Mouse (Mus musculus) thymus, postnatal 0 days (tissue): ENCODE measurements around the gene Palld. TPM values are rescaled to one million over a fixed set of nuclear protein-coding genes. Genes with fewer than 3 reads are reported as not detected.

ENCODE experiments used
- DNase-seq: peaks from one replicate; pipeline ENCODE4 v3.0.0-alpha.2; 2015; ENCODE audit warnings: low spot score
- polyA plus RNA-seq: library from polyadenylated mRNA; unstranded; fragments of >200 nt; fragmentation: Nextera tagmentation; extraction: Ambion mirVana; gene quantifications from 2 replicates; pipeline ENCODE4 v1.2.1, GENCODE M21; 2015

Gene Palld
- polyA plus RNA-seq, 1 experiment from 2014 or later = 28.5 TPM

- no peak for DNase-seq
These were observed 171.0 kb downstream of the Palld start for GRCm38 (mm10) chr8:61731306-61732088.

GRCm38 (mm10) chr8:61730669-61731068, 171.8 kb downstream of the Palld start:
- DNase-seq = no peak

- DNase-seq = no peak
These were observed 177.0 kb downstream of the Palld start for GRCm38 (mm10) chr8:61725306-61726017.

- no peak for DNase-seq
These were observed 180.3 kb downstream of the Palld start for GRCm38 (mm10) chr8:61722226-61722625.

- DNase-seq = no peak
These were observed 187.0 kb downstream of the Palld start for GRCm38 (mm10) chr8:61715351-61716125.

GRCm38 (mm10) chr8:61714293-61714831, 188.1 kb downstream of the Palld start:
- DNase-seq = no peak

- no peak for DNase-seq
These were observed 189.1 kb downstream of the Palld start for GRCm38 (mm10) chr8:61713195-61713990.

GRCm38 (mm10) chr8:61712426-61712825, 190.1 kb downstream of the Palld start:
- DNase-seq = no peak

- no peak for DNase-seq
These were observed 193.7 kb downstream of the Palld start for GRCm38 (mm10) chr8:61708586-61709305.

GRCm38 (mm10) chr8:61705491-61705890, 197.0 kb downstream of the Palld start:
- no peak for DNase-seq

GRCm38 (mm10) chr8:61702122-61702521, 200.4 kb downstream of the Palld start:
- no peak for DNase-seq

- no peak for DNase-seq
These were observed 201.4 kb downstream of the Palld start for GRCm38 (mm10) chr8:61700932-61701681.

- DNase-seq = peak; percentile 42
These were observed 202.2 kb downstream of the Palld start for GRCm38 (mm10) chr8:61700298-61700697.

GRCm38 (mm10) chr8:61698959-61699358, 203.5 kb downstream of the Palld start:
- DNase-seq = no peak

- no peak for DNase-seq
These were observed 204.6 kb downstream of the Palld start for GRCm38 (mm10) chr8:61697728-61698385.

GRCm38 (mm10) chr8:61696846-61697455, 205.5 kb downstream of the Palld start:
- DNase-seq = no peak

- DNase-seq = no peak
These were observed 207.1 kb downstream of the Palld start for GRCm38 (mm10) chr8:61695416-61695815.

GRCm38 (mm10) chr8:61692866-61693265, 209.6 kb downstream of the Palld start:
- no peak for DNase-seq
